Mouse (Mus musculus) testis, postnatal 14 days (tissue): ENCODE measurements around the gene Slc26a10.
"Not testable (repeated sequence)": the region's sequence is repeated elsewhere in the genome, so short reads cannot be mapped to it uniquely, and the experiment has no call there.

Experiments used
- DNase-seq: peaks from one replicate; pipeline ENCODE4 v3.0.0; 2021; ENCODE audit warnings: low spot score

Gene Slc26a10

DNA sequence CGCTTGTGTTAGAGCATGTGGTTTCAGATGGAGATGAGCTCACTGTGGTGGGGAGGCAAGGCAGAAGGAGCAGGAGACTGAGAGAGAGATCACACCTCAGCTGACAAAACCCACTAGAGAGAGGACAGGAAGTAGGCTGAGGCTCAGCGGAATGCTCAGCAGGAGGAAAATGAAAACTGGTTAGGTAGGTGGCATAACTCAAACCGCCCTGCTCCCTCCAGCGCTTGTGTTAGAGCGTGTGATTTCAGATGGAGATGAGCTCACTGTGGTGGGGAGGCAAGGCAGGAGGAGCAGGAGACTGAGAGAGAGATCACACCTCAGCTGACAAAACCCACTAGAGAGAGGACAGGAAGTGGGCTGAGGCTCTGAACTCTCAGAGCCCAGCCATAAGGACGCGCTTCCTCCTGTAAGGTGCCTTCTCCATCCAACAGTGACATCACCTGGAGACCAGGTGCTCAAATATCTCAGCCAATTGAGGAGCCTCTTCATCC, 17.6 kb downstream of the Slc26a10 start:
- DNase-seq: not testable (repeated sequence)

- no peak for DNase-seq
Measured at GRCm38 (mm10) chr10:127160728-127161127, 19.7 kb downstream of the Slc26a10 start.

- no peak for DNase-seq
Measured at GRCm38 (mm10) chr10:127160081-127160480, 20.4 kb downstream of the Slc26a10 start.

DNA sequence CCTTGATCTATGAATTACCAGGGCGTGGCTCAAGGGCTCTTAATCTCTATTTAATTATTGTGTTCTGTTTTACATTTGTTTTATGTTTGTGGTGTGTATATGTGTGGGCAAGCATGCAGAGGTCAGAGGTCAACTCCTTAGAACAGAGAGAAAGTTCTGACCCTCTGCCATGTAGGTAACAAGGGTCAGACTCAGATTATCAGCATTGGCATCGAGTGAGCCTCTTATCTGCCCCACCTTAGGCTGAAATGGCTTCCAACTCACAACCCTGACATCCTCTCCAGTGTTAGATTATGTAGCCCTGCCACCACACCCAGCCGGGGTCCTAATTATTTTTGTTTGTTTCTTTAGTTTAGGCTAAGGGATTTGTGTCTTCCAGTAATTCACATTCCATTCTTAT, 22.0 kb downstream of the Slc26a10 start:
- DNase-seq: no peak

GRCm38 (mm10) chr10:127156511-127156910, 23.9 kb downstream of the Slc26a10 start:
- no peak for DNase-seq

DNA sequence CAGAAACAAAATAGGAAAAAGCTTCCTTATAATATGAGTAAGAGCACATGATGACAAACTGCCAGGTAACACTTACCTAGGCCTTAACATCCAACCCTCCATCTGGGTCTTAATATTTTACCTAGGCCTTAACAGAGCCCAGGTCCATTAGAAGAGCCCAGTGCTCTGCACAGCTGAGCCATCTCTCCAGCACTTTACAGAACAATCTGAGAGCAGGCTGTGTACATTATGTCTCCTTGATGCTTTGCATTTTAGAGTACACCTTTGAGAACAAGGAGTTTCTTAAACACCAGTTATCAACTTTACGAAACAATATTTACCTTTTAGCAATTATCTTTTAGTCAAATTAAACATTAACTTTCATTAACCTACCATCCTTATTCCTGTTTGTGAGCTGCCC, 24.4 kb downstream of the Slc26a10 start:
- DNase-seq: no peak

DNA sequence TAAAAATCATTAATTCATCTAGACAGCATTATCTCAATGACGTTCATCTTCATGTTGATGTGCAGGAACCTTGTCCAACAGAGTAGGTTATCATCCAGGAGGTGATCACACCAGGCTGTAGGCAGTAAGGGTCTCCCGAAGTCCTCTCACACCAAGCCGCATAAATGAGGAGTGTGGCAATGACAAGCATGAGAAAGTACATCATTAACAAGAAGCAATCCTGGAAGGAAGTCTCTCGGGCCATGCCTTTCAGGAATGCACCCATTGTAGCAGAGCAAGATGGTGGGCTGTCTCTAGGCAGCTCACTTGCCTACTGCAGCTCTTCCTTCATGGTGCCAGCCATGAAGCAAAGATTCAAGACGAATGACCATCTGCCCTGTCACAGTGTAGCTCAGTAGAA, 25.8 kb downstream of the Slc26a10 start:
- DNase-seq: no peak

- DNase-seq: no peak
Measured at GRCm38 (mm10) chr10:127154241-127154640, 26.2 kb downstream of the Slc26a10 start.

GRCm38 (mm10) chr10:127153323-127153722, 27.1 kb downstream of the Slc26a10 start:
- DNase-seq: no peak

GRCm38 (mm10) chr10:127152556-127152955, 27.9 kb downstream of the Slc26a10 start:
- not testable (repeated sequence) for DNase-seq

DNA sequence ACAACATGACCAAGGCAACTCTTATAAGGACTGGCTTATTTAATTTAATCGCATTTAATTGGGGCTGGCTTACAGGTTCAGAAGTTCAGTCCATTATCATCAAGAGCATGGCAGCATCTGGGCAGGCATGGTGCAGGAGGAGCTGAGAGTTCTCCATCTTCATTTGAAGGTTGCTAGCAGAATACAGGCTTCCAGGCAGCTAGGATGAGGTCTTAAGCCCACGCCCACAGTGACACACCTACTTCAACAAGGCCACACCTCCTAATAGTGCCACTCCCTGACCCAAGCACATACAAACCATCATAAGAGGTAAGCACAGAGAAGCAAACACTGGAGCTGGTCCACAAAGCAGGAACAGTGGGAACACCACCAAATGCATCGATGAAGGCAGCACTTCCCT, 29.2 kb downstream of the Slc26a10 start:
- not testable (repeated sequence) for DNase-seq

DNA sequence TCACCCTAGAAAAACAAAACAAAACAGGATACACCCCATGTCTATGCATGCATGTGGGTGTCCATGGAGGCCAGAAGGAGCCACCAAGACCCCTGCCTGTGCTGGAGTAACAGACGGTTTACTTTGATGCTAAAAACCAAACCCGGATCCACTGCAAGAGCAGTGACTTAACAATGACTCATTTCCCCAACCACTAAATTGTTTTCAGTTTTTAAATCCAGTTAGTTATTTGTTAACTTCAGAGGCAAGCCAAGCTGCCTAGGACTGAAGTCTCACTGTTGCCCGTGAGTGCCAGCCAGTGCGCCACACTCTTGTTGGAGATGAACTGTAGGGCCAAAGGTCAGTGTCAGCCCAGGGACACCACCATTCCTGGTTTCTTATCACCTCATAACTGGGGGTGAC, 30.0 kb downstream of the Slc26a10 start:
- no peak for DNase-seq

GRCm38 (mm10) chr10:127147135-127147534, 33.3 kb downstream of the Slc26a10 start:
- DNase-seq: no peak

DNA sequence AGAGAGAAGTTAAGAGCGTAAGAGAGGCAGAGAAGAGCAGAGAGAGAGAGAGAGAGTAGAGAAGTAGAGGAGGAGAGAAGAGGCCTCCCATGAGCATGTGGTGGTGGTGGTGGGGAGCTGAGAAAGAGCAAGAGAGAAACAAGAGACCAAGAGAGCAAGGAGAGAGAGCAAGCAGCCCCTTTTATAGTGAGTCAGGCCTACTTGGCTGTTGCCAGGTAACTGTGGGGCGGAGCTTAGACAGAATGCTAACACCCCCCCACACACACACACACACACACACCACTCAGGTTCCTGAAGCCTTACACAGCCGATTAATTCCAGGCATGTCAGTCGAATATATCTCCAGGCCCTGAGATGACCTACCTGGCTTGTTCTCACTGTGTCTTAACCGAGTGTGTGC, 35.1 kb downstream of the Slc26a10 start:
- DNase-seq: no peak

DNA sequence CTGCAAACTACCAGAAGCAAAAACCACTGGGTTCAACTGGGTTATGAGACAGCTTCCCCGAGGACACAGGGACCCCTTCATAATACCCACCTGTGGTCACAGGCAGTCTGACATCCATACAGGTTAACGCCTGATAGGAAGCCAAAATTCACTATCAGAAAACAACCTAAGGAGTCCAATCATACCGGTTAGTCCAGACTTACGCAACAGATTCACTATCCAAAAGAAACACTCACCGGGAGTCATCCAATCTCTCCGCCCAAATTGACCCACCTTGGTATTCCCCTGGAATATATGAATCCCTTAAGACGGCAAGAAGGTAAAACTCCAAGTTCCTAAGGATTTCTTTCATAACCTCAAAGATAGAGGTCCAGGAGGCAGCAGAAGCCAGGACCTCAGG, 35.9 kb downstream of the Slc26a10 start:
- no peak for DNase-seq

DNA sequence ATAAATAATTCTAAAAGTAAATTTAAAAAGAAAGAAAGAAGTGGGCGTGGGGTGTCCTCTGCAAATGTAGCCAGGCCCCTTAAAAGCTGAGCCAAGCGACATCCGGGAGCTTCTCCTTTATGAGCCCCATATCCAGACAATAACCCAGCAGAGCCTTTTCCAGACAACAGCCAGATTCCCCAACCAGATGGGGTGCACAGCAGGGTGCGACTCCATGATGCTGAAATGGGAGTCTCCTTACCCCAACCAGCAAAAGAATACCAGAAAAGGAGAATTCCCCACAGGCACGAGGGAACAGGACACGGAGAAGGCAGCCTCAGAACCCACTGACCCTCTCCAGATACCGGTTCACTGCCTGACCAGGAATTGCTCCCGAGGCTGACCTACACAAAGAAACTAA, 37.2 kb downstream of the Slc26a10 start:
- DNase-seq: no peak

GRCm38 (mm10) chr10:127141500-127141899, 38.9 kb downstream of the Slc26a10 start:
- DNase-seq: no peak

DNA sequence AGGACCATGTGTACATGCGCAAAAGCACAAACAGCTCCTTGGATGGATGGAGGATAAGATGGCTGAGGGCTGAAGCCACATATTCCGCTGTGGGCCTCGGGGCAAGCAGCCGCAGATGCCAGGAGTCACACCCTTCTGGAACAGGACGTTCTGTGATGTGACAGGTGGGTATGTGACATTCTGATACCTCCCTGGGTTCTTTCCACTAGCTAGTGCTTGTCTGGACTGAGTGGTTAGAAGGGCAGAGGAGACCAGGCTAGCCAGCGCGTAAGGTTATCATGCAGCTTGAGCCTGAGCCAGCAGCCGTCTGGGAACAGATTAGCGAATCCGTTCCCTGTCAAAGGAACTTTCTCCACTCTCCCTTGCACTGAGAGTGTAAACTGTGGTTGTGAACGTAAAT, 39.5 kb downstream of the Slc26a10 start:
- no peak for DNase-seq

DNA sequence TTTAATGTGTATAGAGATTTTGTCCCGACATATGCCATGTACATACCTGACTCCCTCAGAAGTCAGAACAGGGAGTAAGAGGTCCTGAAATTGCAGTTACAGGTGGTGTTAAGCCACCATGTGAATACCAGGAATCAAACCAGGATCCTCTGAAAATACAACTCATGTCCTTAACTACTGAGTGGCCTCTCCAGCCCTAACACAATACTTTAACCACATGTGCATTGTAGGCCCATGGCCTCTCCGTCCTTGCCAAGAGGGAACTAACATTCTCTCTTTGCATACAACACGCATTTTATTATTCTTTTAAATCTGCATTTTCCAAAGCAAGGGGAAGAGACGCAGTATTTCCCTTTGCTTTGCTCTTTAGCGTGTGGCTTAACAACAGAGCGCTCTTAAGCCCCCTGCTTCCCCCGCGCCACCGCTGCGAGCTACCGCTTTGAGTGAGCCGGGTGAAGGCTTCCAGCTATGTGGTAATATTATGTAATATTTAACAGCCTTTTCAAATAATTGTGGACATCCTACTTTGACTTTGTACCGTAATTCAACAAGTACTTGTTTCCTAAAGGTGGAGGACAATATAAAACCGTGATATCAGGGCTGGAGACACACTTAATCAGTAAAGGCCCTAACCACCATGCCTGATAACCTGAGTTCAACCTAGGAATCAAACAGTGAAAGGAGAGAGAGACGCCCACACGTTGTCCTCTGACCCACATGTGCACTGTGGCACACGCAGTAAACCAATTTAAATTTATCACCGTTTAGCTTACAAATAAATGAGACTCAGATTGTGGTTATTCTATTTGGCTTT, 41.9 kb downstream of the Slc26a10 start:
- DNase-seq: no peak

DNA sequence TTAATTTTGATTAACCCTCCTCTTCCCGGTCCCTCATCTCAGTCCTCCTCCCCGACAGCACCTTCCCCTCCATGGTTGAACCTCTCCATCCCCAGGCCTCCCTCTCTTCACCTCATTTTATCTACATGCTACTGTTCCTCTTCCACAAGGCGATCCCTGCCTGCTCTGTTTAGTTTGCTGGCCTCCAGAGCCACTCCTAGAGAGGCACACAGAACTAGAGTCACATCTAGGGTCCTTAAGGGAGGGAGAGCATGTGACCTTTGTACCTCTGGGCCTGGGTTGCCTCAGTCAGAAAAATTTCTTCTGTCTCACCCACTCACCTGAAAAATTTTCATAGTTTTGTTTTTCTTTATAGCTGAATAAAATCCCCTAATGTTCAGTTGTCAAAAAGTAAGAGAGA, 42.5 kb downstream of the Slc26a10 start:
- no peak for DNase-seq

DNA sequence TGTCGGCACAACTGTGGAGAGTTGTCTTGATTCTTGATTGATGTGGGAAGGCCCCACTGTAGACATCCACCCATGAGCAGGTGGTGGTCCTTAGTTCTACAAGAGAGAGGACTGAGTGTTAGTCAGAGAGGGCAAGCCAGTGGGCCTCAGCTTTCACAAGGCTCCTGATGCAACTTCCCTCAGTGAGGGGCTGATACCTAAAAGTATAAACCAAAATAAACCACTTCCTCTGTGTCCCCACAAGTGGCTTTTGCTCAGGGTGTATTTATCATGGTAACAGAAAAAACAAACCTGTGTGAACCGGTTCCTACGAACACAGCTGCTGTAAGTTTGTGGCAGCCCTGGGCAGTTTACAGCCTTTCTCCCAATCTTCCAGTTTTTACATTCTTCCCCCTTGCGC, 43.9 kb downstream of the Slc26a10 start:
- DNase-seq: no peak

GRCm38 (mm10) chr10:127135118-127135836, 45.2 kb downstream of the Slc26a10 start:
- no peak for DNase-seq

GRCm38 (mm10) chr10:127134394-127135035, 45.9 kb downstream of the Slc26a10 start:
- DNase-seq: not testable (repeated sequence)
